Mouse (Mus musculus) MEL (cell line): ENCODE measurements around the gene Rfx5. TPM values are rescaled to one million over a fixed set of nuclear protein-coding genes. Genes with fewer than 3 reads are reported as not detected.
A peak's percentile ranks its signal among the peaks of the same experiment; 100 is the strongest.
"Not testable (repeated sequence)": the region's sequence is repeated elsewhere in the genome, so short reads cannot be mapped to it uniquely, and the experiment has no call there.

Experiments used
- DNase-seq: peaks from one replicate; pipeline ENCODE4 v3.0.0; 2011; ENCODE audit warnings: low read depth, low spot score
- H3K27ac ChIP-seq: 2 replicates; pipeline ENCODE4 v1.5.1; 2012; ENCODE audit warnings: low read depth, mild to moderate bottlenecking, control low read depth, low read length, moderate library complexity; ENCODE audit not compliant: control insufficient read depth
- H3K27me3 ChIP-seq, 2 experiments: fragments of 150-350 bp in 1 of 2; sonication (generic) in 1 of 2; 2 replicates each; pipeline ENCODE4 v1.6.1; 2012; ENCODE audit warnings: low read length in 2 of 2, mild to moderate bottlenecking in 2 of 2, improper control_type of control experiment in 1 of 2, moderate library complexity in 1 of 2; ENCODE audit not compliant: insufficient read depth in 2 of 2, control insufficient read depth in 1 of 2
- H3K36me3 ChIP-seq, 2 experiments: 2 replicates each; pipeline ENCODE4 v1.6.1; 2012 to 2014; ENCODE audit warnings: low read length in 2 of 2, improper control_type of control experiment in 1 of 2, inconsistent platforms in 1 of 2, mild to moderate bottlenecking in 1 of 2; ENCODE audit not compliant: insufficient read depth in 2 of 2, control insufficient read depth in 1 of 2
- H3K4me1 ChIP-seq, 2 experiments: fragments of 150-350 bp in 1 of 2; sonication (generic) in 1 of 2; 2 replicates each; pipeline ENCODE4 v1.6.1; 2012; ENCODE audit warnings: low read length in 2 of 2, improper control_type of control experiment in 1 of 2, mild to moderate bottlenecking in 1 of 2; ENCODE audit not compliant: insufficient read depth in 2 of 2, control insufficient read depth in 1 of 2
- H3K4me3 ChIP-seq, 2 experiments: fragments of 150-350 bp in 1 of 2; sonication (generic) in 1 of 2; 2 replicates each; pipeline ENCODE4 v1.5.1; 2012; ENCODE audit warnings: low read depth in 2 of 2, low read length in 2 of 2, mild to moderate bottlenecking in 2 of 2, moderate library complexity in 2 of 2, control low read depth in 1 of 2, improper control_type of control experiment in 1 of 2; ENCODE audit not compliant: control insufficient read depth in 1 of 2, insufficient read depth in 1 of 2
- H3K79me2 ChIP-seq: 2 replicates; pipeline ENCODE4 v1.6.1; 2012; ENCODE audit warnings: mild to moderate bottlenecking, low read length, moderate library complexity; ENCODE audit not compliant: control insufficient read depth, poor library complexity, insufficient read depth
- H3K9ac ChIP-seq: 2 replicates; pipeline ENCODE4 v1.6.1; 2012; ENCODE audit warnings: low read depth, mild to moderate bottlenecking, control low read depth, low read length, moderate library complexity; ENCODE audit not compliant: control insufficient read depth, poor library complexity, severe bottlenecking
- H3K9me3 ChIP-seq: fragments of 150-350 bp; sonication (generic); replicated peaks from 2 replicates; pipeline ENCODE4 v1.6.1; 2012; ENCODE audit warnings: mild to moderate bottlenecking, low read length, improper control_type of control experiment, moderate library complexity; ENCODE audit not compliant: insufficient read depth
- CHD2 ChIP-seq: IDR thresholded peaks from 2 replicates; pipeline ENCODE4 v1.6.1; 2011; ENCODE audit warnings: low read length, improper control_type of control experiment
- CTCF ChIP-seq, 3 experiments: IDR thresholded peaks in 2 of 3; conservative IDR thresholded peaks in 1 of 3; 2 replicates each; pipeline ENCODE4 v1.5.1; 2011 to 2012; ENCODE audit warnings: low read length in 3 of 3, low read depth in 2 of 3, mild to moderate bottlenecking in 2 of 3, improper control_type of control experiment in 1 of 3, inconsistent platforms in 1 of 3, mixed read lengths in 1 of 3, moderate library complexity in 1 of 3; ENCODE audit not compliant: control insufficient read depth in 1 of 3, insufficient read depth in 1 of 3, poor library complexity in 1 of 3, severe bottlenecking in 1 of 3
- ELF1 ChIP-seq: IDR thresholded peaks from 2 replicates; pipeline ENCODE4 v1.6.1; 2014; ENCODE audit warnings: low read depth, mild to moderate bottlenecking, inconsistent platforms, low read length, improper control_type of control experiment, moderate library complexity
- EP300 ChIP-seq, 2 experiments: IDR thresholded peaks; 2 replicates each; pipeline ENCODE4 v1.6.1; 2011; ENCODE audit warnings: improper control_type of control experiment in 2 of 2, low read length in 2 of 2, low read depth in 1 of 2, mild to moderate bottlenecking in 1 of 2
- ETS1 ChIP-seq: IDR thresholded peaks from 2 replicates; pipeline ENCODE4 v1.6.1; 2012; ENCODE audit warnings: low read depth, mild to moderate bottlenecking, inconsistent platforms, low read length, improper control_type of control experiment, moderate library complexity
- GATA1 ChIP-seq: IDR thresholded peaks from 2 replicates; pipeline ENCODE4 v1.6.1; 2011; ENCODE audit warnings: low read depth, low read length, improper control_type of control experiment
- HCFC1 ChIP-seq: IDR thresholded peaks from 2 replicates; pipeline ENCODE4 v1.6.1; 2012; ENCODE audit warnings: low read depth, mild to moderate bottlenecking, inconsistent platforms, low read length, improper control_type of control experiment, moderate library complexity
- MYC ChIP-seq: IDR thresholded peaks from 2 replicates; pipeline ENCODE4 v1.6.1; 2011; ENCODE audit warnings: low read depth, mild to moderate bottlenecking, low read length, improper control_type of control experiment, moderate library complexity
- RAD21 ChIP-seq: IDR thresholded peaks from 2 replicates; pipeline ENCODE4 v1.6.1; 2011; ENCODE audit warnings: mild to moderate bottlenecking, low read depth, low read length, improper control_type of control experiment
- RCOR1 ChIP-seq: IDR thresholded peaks from 2 replicates; pipeline ENCODE4 v1.6.1; 2012; ENCODE audit warnings: low read depth, mild to moderate bottlenecking, inconsistent platforms, low read length, improper control_type of control experiment
- SIN3A ChIP-seq: IDR thresholded peaks from 2 replicates; pipeline ENCODE4 v1.6.1; 2012; ENCODE audit warnings: low read length, improper control_type of control experiment, inconsistent platforms
- SMC3 ChIP-seq: IDR thresholded peaks from 2 replicates; pipeline ENCODE4 v1.6.1; 2011; ENCODE audit warnings: low read depth, low read length, improper control_type of control experiment
- TAL1 ChIP-seq: IDR thresholded peaks from 2 replicates; pipeline ENCODE4 v1.6.1; 2012; ENCODE audit warnings: mild to moderate bottlenecking, inconsistent platforms, low read length, moderate library complexity, mixed read lengths
- TCF12 ChIP-seq: IDR thresholded peaks from 2 replicates; pipeline ENCODE4 v1.6.1; 2014; ENCODE audit warnings: low read depth, mild to moderate bottlenecking, inconsistent platforms, low read length, improper control_type of control experiment, moderate library complexity
- USF1 ChIP-seq: IDR thresholded peaks from 2 replicates; pipeline ENCODE4 v1.6.1; 2014; ENCODE audit warnings: low read depth, mild to moderate bottlenecking, inconsistent platforms, low read length, improper control_type of control experiment, moderate library complexity
- USF2 ChIP-seq, 2 experiments: IDR thresholded peaks; 2 replicates each; pipeline ENCODE4 v1.6.1; 2011 to 2012; ENCODE audit warnings: improper control_type of control experiment in 2 of 2, low read length in 2 of 2, borderline replicate concordance in 1 of 2, inconsistent platforms in 1 of 2, low read depth in 1 of 2, mild to moderate bottlenecking in 1 of 2; ENCODE audit not compliant: insufficient read depth in 1 of 2
- ZC3H11A ChIP-seq: IDR thresholded peaks from 2 replicates; pipeline ENCODE4 v1.6.1; 2012; ENCODE audit warnings: low read depth, mild to moderate bottlenecking, inconsistent platforms, low read length, improper control_type of control experiment
- ZKSCAN1 ChIP-seq: IDR thresholded peaks from 2 replicates; pipeline ENCODE4 v1.6.1; 2012; ENCODE audit warnings: low read depth, mild to moderate bottlenecking, inconsistent platforms, low read length, improper control_type of control experiment, moderate library complexity
- ZNF384 ChIP-seq: IDR thresholded peaks from 2 replicates; pipeline ENCODE4 v1.6.1; 2012; ENCODE audit warnings: low read depth, mild to moderate bottlenecking, inconsistent platforms, low read length, improper control_type of control experiment
- polyA plus RNA-seq, 2 experiments: library from polyadenylated mRNA; stranded (reverse) in 1 of 2; unstranded in 1 of 2; fragments of >175 nt in 1 of 2; fragments of >200 nt in 1 of 2; gene quantifications; 2 replicates each; pipeline versions ENCODE4 v1.2.1 to v1.2.4; 2012; ENCODE audit warnings: low replicate concordance in 2 of 2, low read depth in 1 of 2; ENCODE audit not compliant: insufficient read length in 2 of 2, insufficient read depth in 1 of 2, missing spikeins in 1 of 2
- total RNA-seq: library from RNA; depleted of rRNA; stranded (reverse); fragments of 300-350 nt; gene quantifications from 2 replicates; pipeline ENCODE4 v1.2.3, GENCODE M21; 2012

The Rfx5 gene
- total and polyA plus RNA-seq, 3 experiments, result 10.0 to 19.4 TPM; not detected in 1

DNA sequence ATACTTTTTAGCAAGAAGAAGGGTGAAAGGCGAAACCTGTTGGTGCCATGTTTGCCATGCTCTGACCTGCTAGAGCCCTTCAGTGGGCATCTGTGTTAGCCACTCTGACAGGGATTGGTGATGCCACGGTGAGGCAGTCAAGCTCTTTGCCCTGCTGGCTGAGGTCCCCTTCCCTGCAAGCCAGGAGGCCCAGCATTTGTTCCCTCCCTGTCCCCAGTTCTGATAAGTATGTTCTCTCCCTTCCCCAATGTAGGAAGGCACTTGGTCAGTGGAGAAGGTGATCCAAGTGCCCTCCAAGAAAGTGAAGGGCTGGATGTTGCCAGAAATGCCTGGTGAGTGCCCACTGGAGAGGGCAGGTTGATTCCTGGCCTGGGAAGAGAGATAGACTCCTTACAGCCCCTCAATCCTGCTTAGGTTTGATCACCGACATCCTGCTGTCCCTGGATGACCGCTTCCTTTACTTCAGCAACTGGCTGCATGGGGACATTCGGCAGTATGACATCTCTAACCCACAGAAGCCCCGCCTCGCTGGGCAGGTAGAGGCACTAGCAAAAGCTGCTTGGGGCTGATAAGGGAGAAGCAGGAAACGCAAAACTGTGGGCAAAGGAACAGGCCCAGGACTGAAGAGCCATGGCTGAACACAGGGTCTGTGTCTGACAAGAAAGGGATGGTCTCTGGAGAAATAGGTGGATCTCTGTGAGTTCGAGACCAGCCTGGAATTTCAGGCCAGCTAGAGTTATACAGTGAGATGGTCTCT, 11.5 kb upstream of the Rfx5 start:
- peak overlapping the region; percentile 37 for H3K27ac ChIP-seq
- not testable (repeated sequence) for H3K9ac ChIP-seq, H3K9me3 ChIP-seq, H3K79me2 ChIP-seq, H3K36me3 ChIP-seq, H3K27me3 ChIP-seq, H3K4me3 ChIP-seq
- peaks cover 2 to 12% of the 10 kb centered on the region in 2 experiments; a peak in 3 of 4 replicates for H3K4me1 ChIP-seq
- peak; percentile 87 for DNase-seq
- TF ChIP-seq TAL1, result peak; percentile 88
- peak; percentile 83 for TF ChIP-seq EP300 (IDR thresholded peaks at IDR 0.05; ENCODE audit: low read depth in 1 of 2, low read length in 2 of 2)
- 0 out of 2 replicates have a peak, but pooled peaks have one; percentile 26 for TF ChIP-seq RCOR1
- peak; percentile 44; the same call in 1 of the 2 replicates for TF ChIP-seq ETS1
- 0 out of 2 replicates have a peak, but pooled peaks have one; percentile 33 for TF ChIP-seq ELF1
- 0 out of 2 replicates have a peak, but pooled peaks have one; percentile 26 for TF ChIP-seq SIN3A
- peak; percentile 78 for TF ChIP-seq GATA1
- peak; percentile 90 for TF ChIP-seq TCF12

DNA sequence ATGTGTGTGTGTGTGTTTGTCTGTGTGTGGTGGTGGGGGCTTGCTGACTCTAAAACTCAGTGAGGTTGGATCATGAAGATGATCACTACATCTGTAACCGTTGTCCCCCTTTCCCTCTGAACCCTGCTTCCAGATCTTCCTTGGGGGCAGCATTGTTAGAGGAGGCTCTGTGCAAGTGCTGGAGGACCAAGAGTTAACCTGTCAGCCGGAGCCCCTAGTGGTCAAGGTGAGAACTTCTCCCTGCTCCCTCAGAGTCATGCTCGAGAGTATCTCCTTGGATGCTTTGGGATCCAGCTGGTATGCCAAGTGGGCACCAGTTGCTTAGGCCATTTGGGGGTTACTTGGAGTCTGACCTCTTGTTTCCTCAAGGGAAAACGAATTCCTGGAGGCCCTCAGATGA, 10.2 kb upstream of the Rfx5 start:
- not testable (repeated sequence) for H3K27me3 ChIP-seq, H3K79me2 ChIP-seq, H3K9ac ChIP-seq, H3K9me3 ChIP-seq, H3K27ac ChIP-seq, H3K36me3 ChIP-seq, H3K4me3 ChIP-seq
- peaks cover 2 to 12% of the 10 kb centered on the region in 2 experiments; a peak in 3 of 4 replicates for H3K4me1 ChIP-seq
- DNase-seq, result peak; percentile 58
- TF ChIP-seq SMC3 (0 out of 2 replicates have a peak, but pooled peaks have one; percentile 28), CTCF (IDR thresholded peaks at IDR 0.05 in 2 of 3, conservative IDR thresholded peaks at IDR 0.05 in 1 of 3; ENCODE audit: control insufficient read depth in 1 of 3, insufficient read depth in 1 of 3, low read depth in 2 of 3, low read length in 3 of 3, poor library complexity in 1 of 3, severe bottlenecking in 1 of 3) (peak; percentile 41 to 82 (median 56)), RAD21 (peak; percentile 24)

DNA sequence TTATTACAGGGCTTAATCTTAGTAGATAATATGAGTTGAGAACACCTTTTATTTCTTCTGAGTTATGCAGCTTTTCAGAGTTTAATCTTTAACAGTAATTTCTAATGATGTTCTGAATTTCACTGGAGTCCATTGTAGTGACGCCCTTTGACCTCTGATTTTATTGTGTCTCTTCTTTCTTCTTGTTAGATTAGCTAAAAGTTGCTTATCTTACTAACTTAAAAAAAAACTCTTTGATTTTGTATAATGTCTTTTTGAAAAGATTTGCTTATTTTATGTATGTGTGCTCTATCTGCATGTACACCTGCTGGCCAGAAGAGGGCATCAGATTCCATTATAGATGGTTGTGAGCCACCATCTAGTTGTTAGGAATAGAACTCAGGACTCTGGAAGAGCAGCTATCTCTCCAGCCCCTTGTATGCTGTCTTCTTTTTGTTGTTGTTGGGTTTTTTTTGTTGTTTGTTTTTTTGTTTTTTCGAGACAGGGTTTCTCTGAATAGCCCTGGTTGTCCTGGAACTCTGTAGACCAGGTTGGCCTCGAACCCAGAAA, 5.7 kb upstream of the Rfx5 start:
- Histone ChIP-seq H3K4me3 (no peak overlapping the region), H3K27me3 (no peaks in the 10 kb centered on the region)
- peak; percentile 38 for TF ChIP-seq ZNF384
- TF ChIP-seq SIN3A, result peak; percentile 31; the same call in 1 of the 2 replicates
- TF ChIP-seq CHD2, result no peak
- peak; percentile 70 for TF ChIP-seq RAD21
- peak; percentile 80 for TF ChIP-seq SMC3
- peak; percentile 35; the same call in 1 of the 2 replicates for TF ChIP-seq MYC
- peak; percentile 79 for TF ChIP-seq ZC3H11A
- peak; percentile 42 to 75 (median 67); a peak in 5 of 6 replicates for TF ChIP-seq CTCF (IDR thresholded peaks at IDR 0.05 in 2 of 3, conservative IDR thresholded peaks at IDR 0.05 in 1 of 3; ENCODE audit: control insufficient read depth in 1 of 3, insufficient read depth in 1 of 3, low read depth in 2 of 3, low read length in 3 of 3, poor library complexity in 1 of 3, severe bottlenecking in 1 of 3)
- no peak for TF ChIP-seq USF1
- no peak for TF ChIP-seq ZKSCAN1
- 0 out of 2 replicates have a peak, but pooled peaks have one; percentile 39 for TF ChIP-seq HCFC1
- no peak for TF ChIP-seq USF2 (IDR thresholded peaks at IDR 0.05; ENCODE audit: borderline replicate concordance in 1 of 2, insufficient read depth in 1 of 2, low read depth in 1 of 2, low read length in 2 of 2)
- TF ChIP-seq, all 39 proteins: peak for 8
- Histone ChIP-seq H3K36me3 (peaks cover 0 to 18% of the 10 kb centered on the region in 2 experiments; a peak in 2 of 4 replicates), H3K4me1 (peaks cover 7 to 17% of the 10 kb centered on the region in 2 experiments), H3K9ac (no peak overlapping the region), H3K9me3 (no peaks in the 10 kb centered on the region), H3K79me2 (no peaks in the 10 kb centered on the region), H3K27ac (no peak overlapping the region)
- DNase-seq, result peak; percentile 75
